25 mouse cellular contexts compared by ENCODE assay signal in genomic region chr6:54055387-54055786, GRCm38 (mm10). TPM values are rescaled to one million over a fixed set of nuclear protein-coding genes. Genes with fewer than 3 reads are reported as not detected.
DNase-seq lines count a peak whose midpoint lies in the region; ATAC-seq and TF ChIP-seq lines count a peak whose summit lies in the region.
"Had no signal": no experiment of that assay in that cellular context is flagged by ENCODE, and none has a peak within 500 bp of the region (broad histone marks: within the 10 kb centered on the region; RNA-seq: fewer than 3 reads in every experiment).

No protein-coding gene starts in this region.

- peaks cover 69% of the 10 kb centered on the region for H3K27me3 ChIP-seq in lung, embryonic 15.5 days
- H3K27me3 ChIP-seq in myocyte (ENCODE audit: control insufficient read depth, insufficient read depth, insufficient read length): no peaks in the 10 kb centered on the region
- no peaks in the 10 kb centered on the region for H3K27me3 ChIP-seq in intestine, postnatal 0 days (replicated peaks; ENCODE audit: control insufficient read depth, insufficient read depth, low read length)
- H3K27me3 ChIP-seq: CH12.LX; heart, embryonic 12.5 days; heart, embryonic 15.5 days; hindbrain, embryonic 13.5 days had no signal

- ATAC-seq in lung, embryonic 15.5 days (ENCODE audit: borderline replicate concordance, extremely low read depth, low FRiP score, low TSS enrichment): peak; percentile 44; the same call in 1 of the 2 replicates
- ATAC-seq in intestine, postnatal 0 days: no peak
- ATAC-seq: forebrain, embryonic 14.5 days; hindbrain, embryonic 16.5 days had no signal

- H3K36me3 ChIP-seq in lung, embryonic 15.5 days: no peaks in the 10 kb centered on the region
- no peaks in the 10 kb centered on the region for H3K36me3 ChIP-seq in myocyte (ENCODE audit: control insufficient read depth, insufficient read depth)
- no peaks in the 10 kb centered on the region for H3K36me3 ChIP-seq in intestine, postnatal 0 days (ENCODE audit: control insufficient read depth, insufficient read depth)
- H3K36me3 ChIP-seq: forebrain, embryonic 10.5 days; G1E; heart, embryonic 12.5 days; heart, embryonic 15.5 days; hindbrain, embryonic 10.5 days; hindbrain, embryonic 13.5 days had no signal

- no peaks in the 10 kb centered on the region for H3K9me3 ChIP-seq in lung, embryonic 15.5 days
- no peaks in the 10 kb centered on the region for H3K9me3 ChIP-seq in intestine, postnatal 0 days (ENCODE audit: control insufficient read depth)
- H3K9me3 ChIP-seq: forebrain, embryonic 10.5 days; heart, embryonic 12.5 days; heart, embryonic 15.5 days; hindbrain, embryonic 10.5 days; hindbrain, embryonic 13.5 days had no signal

- no peak overlapping the region for H3K9ac ChIP-seq in lung, embryonic 15.5 days
- no peak overlapping the region for H3K9ac ChIP-seq in intestine, postnatal 0 days (ENCODE audit: low read depth, low read length)
- H3K9ac ChIP-seq: heart, embryonic 12.5 days; heart, embryonic 15.5 days; hindbrain, embryonic 13.5 days had no signal

- no peak for TF ChIP-seq CTCF in intestine, postnatal 0 days (IDR thresholded peaks at IDR 0.05; ENCODE audit: low read depth)

- no peaks in the 10 kb centered on the region for H3K79me2 ChIP-seq in myocyte (ENCODE audit: control insufficient read depth, insufficient read depth)

- 54% methylated on average over 5 of the region's 5 CpGs for WGBS in lung, embryonic 15.5 days
- WGBS in intestine, postnatal 0 days: 71% methylated on average over 5 of the region's 5 CpGs

- H3K4me3 ChIP-seq in lung, embryonic 15.5 days: no peak overlapping the region
- no peak overlapping the region for H3K4me3 ChIP-seq in myocyte
- H3K4me3 ChIP-seq in intestine, postnatal 0 days (ENCODE audit: low read depth, low read length): no peak overlapping the region
- H3K4me3 ChIP-seq: forebrain, embryonic 10.5 days; heart, embryonic 12.5 days; heart, embryonic 15.5 days; hindbrain, embryonic 10.5 days; hindbrain, embryonic 13.5 days had no signal

- no peak overlapping the region for H3ac ChIP-seq in myocyte (ENCODE audit: control insufficient read depth, insufficient read length)

- H3K27ac ChIP-seq in lung, embryonic 15.5 days: no peak overlapping the region
- no peak overlapping the region for H3K27ac ChIP-seq in intestine, postnatal 0 days (ENCODE audit: low read depth, low read length)
- H3K27ac ChIP-seq: forebrain, embryonic 10.5 days; heart, embryonic 15.5 days; hindbrain, embryonic 10.5 days; hindbrain, embryonic 13.5 days had no signal

- H3K4me1 ChIP-seq in lung, embryonic 15.5 days: peaks cover 47% of the 10 kb centered on the region
- 0 out of 2 replicates have a peak, but pooled peaks cover 1% of the 10 kb centered on the region for H3K4me1 ChIP-seq in intestine, postnatal 0 days (replicated peaks; ENCODE audit: control insufficient read depth, insufficient read depth, low read length)

- TF ChIP-seq POLR2A in myocyte (IDR thresholded peaks at IDR 0.05; ENCODE audit: insufficient read length, low read depth): no peak

- no peak overlapping the region for H3K4me2 ChIP-seq in lung, embryonic 15.5 days
- no peak overlapping the region for H3K4me2 ChIP-seq in myocyte (ENCODE audit: low read depth)
- no peak overlapping the region for H3K4me2 ChIP-seq in intestine, postnatal 0 days (replicated peaks; ENCODE audit: low read depth)
- H3K4me2 ChIP-seq: heart, embryonic 12.5 days; heart, embryonic 15.5 days; hindbrain, embryonic 13.5 days had no signal

- DNase-seq in cerebellum, adult 9-11 months: peak; percentile 27
- DNase-seq in cerebellum, postnatal 14 days: no peak
- DNase-seq in lung, adult 18-20 months: no peak
- peak; percentile 31 for DNase-seq in MN1 (ENCODE audit: low spot score)
- DNase-seq: adrenal gland, adult 2 months; adrenal gland, postnatal 14 days; B cell, adult 2 months; cerebellum, adult 11-12 months; cerebellum, postnatal 10 days; gastrocnemius, postnatal 25 days; heart, adult 18-20 months; heart, postnatal 10 days; heart, postnatal 36 days had no signal

TF ChIP-seq in myocyte, 11 proteins besides CTCF, POLR2A, EP300 and RAD21:
- TF ChIP-seq TCF12 (IDR thresholded peaks at IDR 0.05; ENCODE audit: insufficient read depth, poor library complexity, severe bottlenecking) (no peak), CEBPB (IDR thresholded peaks at IDR 0.05; ENCODE audit: insufficient read depth, poor library complexity, severe bottlenecking) (no peak), MYOD1 (IDR thresholded peaks at IDR 0.05; ENCODE audit: control insufficient read depth in 1 of 3, insufficient read length in 2 of 3, low read depth in 2 of 3) (peak in 2 of 3 experiments; percentile 26 to 34), MYOG (IDR thresholded peaks at IDR 0.05; ENCODE audit: control insufficient read depth in 1 of 3, insufficient read depth in 1 of 3, insufficient read length in 2 of 3, low read depth in 2 of 3) (peak in 1 of 3 experiments; percentile 61)

RNA-seq across cellular contexts. Expression of gene Chn2, which starts 16.0 kb away (rescaled TPM):
- polyA plus RNA-seq in lung, embryonic 15.5 days (2015; fragmentation: Nextera tagmentation; extraction: Ambion mirVana): 13.0 and 13.6 TPM in 2 replicates
- polyA plus RNA-seq in myocyte (2012; fragmentation: generic; extraction: Trizol): 6.5 TPM
- 19.6 and 24.3 TPM in 2 replicates for polyA plus RNA-seq in intestine, postnatal 0 days (2015; fragmentation: Nextera tagmentation; extraction: Ambion mirVana)
- polyA plus RNA-seq: G1E had no signal

Comparison
In these comparisons a context has a peak if more than half of its experiments do, and no peak if none do; other contexts are left out.
1. DNase-seq: peak in cerebellum, adult 9-11 months (single experiment) and MN1 (single experiment); none in cerebellum, postnatal 14 days (0 of 2) and lung, adult 18-20 months (0 of 2).